In the genomic region with DNA sequence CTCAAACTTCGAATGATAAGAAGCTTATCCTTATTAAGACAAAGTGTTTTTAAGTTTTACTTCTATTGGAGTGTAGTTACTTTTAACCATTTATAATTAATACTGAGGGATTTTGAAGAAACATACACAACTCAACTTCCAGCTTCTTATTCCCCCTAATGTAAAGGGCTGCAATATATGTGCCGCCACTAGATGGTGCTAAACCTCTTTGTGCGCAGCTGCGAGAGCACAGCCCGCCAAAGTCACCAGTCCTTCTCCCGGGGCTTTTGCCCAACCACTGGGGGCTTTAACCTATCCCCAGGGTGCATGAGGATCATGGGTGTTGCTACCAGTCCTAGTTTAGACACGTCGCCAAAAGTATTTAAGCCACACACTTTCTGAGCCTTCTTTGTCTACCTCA, we compare ENCODE assay signal across 8 mouse cellular contexts.
DNase-seq lines count a peak whose midpoint lies in the region; ATAC-seq lines count a peak whose summit lies in the region.
"Not testable (repeated sequence)": the region's sequence is repeated elsewhere in the genome, so short reads cannot be mapped to it uniquely, and the experiment has no call there.

No protein-coding gene starts in this region.

- not testable (repeated sequence) for H3K27me3 ChIP-seq in heart, embryonic 11.5 days (ENCODE audit: control insufficient read depth, insufficient read depth, low read length); intestine, embryonic 15.5 days (replicated peaks); lung, embryonic 16.5 days (ENCODE audit: control insufficient read depth, insufficient read depth, low read depth, low read length)

- peak; percentile 23 for ATAC-seq in activated CD4-positive, CD25-positive, alpha-beta regulatory T cell, adult 4 months
- not testable (repeated sequence) for ATAC-seq in heart, embryonic 11.5 days (replicated peaks; ENCODE audit: insufficient number of reproducible peaks, low FRiP score, low TSS enrichment); lung, embryonic 16.5 days (ENCODE audit: low read depth)
- ATAC-seq in intestine, embryonic 15.5 days: peak; percentile 63; the same call in 1 of the 2 replicates

- not testable (repeated sequence) for H3K9ac ChIP-seq in heart, embryonic 11.5 days (ENCODE audit: low read depth, low read length); intestine, embryonic 15.5 days; lung, embryonic 16.5 days (ENCODE audit: low read length)

- H3K4me2 ChIP-seq in heart, embryonic 11.5 days: peak overlapping the region; percentile 40; the same call in 1 of the 2 replicates
- H3K4me2 ChIP-seq in intestine, embryonic 15.5 days (replicated peaks): peak overlapping the region; percentile 43
- H3K4me2 ChIP-seq in lung, embryonic 16.5 days (ENCODE audit: low read depth, low read length): peak overlapping the region; percentile 39

- not testable (repeated sequence) for H3K4me1 ChIP-seq in heart, embryonic 11.5 days (ENCODE audit: control insufficient read depth, insufficient read depth, low read length); intestine, embryonic 15.5 days (replicated peaks); lung, embryonic 16.5 days (replicated peaks; ENCODE audit: control insufficient read depth, insufficient read depth, low read length)

- not testable (repeated sequence) for H3K36me3 ChIP-seq in heart, embryonic 11.5 days (ENCODE audit: control insufficient read depth, insufficient read depth, low read length); intestine, embryonic 15.5 days; lung, embryonic 16.5 days (ENCODE audit: control insufficient read depth, insufficient read depth, low read length)

- not testable (repeated sequence) for H3K9me3 ChIP-seq in heart, embryonic 11.5 days (replicated peaks; ENCODE audit: control insufficient read depth, low read length); intestine, embryonic 15.5 days; lung, embryonic 16.5 days (ENCODE audit: control insufficient read depth, low read length)

- peak; percentile 48 for DNase-seq in embryo, embryonic 11 days
- peak; percentile 19 to 53 for DNase-seq in left cerebral cortex, adult 18-20 months (ENCODE audit: low spot score in 2 of 2)
- DNase-seq in ovary, postnatal 14 days (ENCODE audit: low spot score): peak; percentile 31
- peak; percentile 11 for DNase-seq in thymus, postnatal 25 days

- not testable (repeated sequence) for H3K4me3 ChIP-seq in heart, embryonic 11.5 days (ENCODE audit: low read depth, low read length); intestine, embryonic 15.5 days (replicated peaks)
- peak overlapping the region; percentile 12; the same call in 1 of the 2 replicates for H3K4me3 ChIP-seq in lung, embryonic 16.5 days (ENCODE audit: low read length)

- 1% methylated on average over 8 of the region's 8 CpGs for WGBS in heart, embryonic 11.5 days (ENCODE audit: insufficient replicate concordance)
- WGBS in intestine, embryonic 15.5 days: 2% methylated on average over 8 of the region's 8 CpGs
- under 1% methylated on average over 8 of the region's 8 CpGs for WGBS in lung, embryonic 16.5 days

- H3K27ac ChIP-seq in heart, embryonic 11.5 days (ENCODE audit: low read depth, low read length); intestine, embryonic 15.5 days; lung, embryonic 16.5 days (ENCODE audit: low read length): not testable (repeated sequence)
